Mouse (Mus musculus) thymus, postnatal 0 days (tissue): ENCODE results near the gene Igsf11. TPM values are rescaled to one million over a fixed set of nuclear protein-coding genes. Genes with fewer than 3 reads are reported as not detected.

Source experiments
- DNase-seq: peaks from one replicate; pipeline ENCODE4 v3.0.0-alpha.2; 2015; ENCODE audit warnings: low spot score
- polyA plus RNA-seq: library from polyadenylated mRNA; unstranded; fragments of >200 nt; fragmentation: Nextera tagmentation; extraction: Ambion mirVana; gene quantifications from 2 replicates; pipeline ENCODE4 v1.2.1, GENCODE M21; 2015

Igsf11 gene
- polyA plus RNA-seq, 1 experiment from 2014 or later, result not detected

DNA sequence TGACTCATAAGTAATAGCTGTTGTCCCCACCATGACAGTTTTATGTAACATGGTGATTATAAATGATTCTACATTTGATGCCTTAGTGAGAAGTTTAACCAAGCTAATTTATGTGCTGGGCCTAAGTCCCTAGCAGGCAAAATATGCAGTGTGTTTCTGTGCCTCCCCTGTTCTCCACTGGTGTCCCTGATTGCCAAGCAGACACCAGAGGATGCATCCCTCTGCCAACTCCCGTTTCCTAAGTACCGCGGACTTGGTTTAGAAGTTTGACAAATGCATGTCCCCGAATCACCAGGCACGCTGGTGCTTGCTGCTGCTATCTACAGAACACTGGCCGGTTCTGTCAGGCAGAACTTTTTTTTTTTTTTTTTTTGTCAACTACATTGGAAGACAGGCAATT lies 39.0 kb downstream of the Igsf11 start:
- no peak for DNase-seq

DNA sequence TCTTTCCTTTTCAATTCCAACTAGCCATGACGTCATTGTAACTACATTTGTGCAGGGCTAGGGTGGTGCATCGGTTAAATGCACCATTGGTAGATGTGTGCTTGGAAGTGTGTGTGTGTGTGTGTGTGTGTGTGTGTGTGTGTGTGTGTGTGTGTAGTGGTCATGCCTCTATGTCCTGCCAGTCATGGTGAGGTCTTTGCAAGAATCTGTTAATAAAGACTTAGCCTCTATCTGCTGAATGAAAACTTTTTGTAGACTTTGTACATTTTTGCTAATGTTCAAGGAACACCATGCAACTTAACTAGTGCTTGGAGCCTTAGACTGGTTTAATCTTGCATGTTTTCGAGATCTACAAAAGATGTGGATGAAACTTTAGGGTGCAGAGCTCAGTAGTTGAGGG lies 48.3 kb downstream of the Igsf11 start:
- DNase-seq, result no peak

DNA sequence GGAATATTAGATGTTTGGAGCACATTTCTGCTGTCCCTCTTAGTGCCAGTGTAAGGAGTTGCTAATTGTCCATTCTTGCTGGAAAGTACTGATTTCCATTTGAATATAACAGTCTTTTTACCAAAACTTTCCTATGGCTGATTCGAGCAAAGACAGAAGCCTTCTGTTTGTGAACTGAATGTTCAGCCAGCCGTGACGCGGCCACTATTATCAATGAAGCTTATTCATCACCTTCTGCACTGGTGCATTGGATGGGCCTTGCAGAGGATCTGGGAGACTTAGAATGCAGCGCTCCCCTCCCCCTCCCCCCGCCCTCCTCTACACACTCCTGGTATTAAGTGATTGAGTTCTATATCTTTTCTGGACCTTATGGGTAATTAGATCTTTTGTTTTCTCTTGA lies 48.8 kb downstream of the Igsf11 start:
- DNase-seq, result no peak

DNA sequence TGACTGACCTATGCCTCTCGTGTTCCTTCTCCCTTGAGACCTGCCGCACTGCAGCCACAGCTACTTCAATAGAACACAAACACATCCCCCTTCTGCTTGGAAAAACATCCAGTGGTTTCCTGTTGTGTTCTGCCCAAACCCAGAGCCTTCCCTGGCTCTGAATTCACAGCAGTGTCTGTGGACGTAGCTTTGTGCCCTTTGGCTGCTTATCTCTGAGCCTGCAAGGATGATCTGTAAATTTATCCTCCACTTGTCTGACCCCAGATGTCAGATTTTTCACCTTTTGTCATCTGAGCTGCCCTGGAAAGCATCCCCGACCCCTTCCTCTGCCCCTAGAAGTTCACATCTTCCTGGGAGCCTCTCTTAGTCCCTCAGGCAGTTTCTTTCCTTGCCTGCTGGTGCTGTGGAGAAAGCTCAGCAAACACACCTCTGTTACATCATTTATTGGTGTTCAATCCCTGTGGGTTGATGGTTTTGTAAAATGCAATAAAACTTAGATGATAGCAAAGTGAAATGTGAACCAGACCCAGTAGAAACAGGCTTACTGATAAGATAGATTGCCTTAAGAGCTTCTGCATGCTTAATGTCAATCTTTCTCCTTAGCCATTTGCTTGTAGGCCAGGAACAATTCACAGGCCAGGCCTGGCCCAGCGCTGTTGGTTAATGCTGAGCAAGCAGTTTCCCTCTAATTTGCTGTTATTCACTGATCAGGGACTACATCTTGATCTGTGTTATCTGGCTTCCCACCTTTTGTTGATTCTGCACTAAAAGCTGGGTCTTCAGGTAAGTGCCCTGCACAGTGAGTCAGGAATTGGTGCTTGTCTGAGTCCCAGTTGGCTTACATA lies 51.5 kb downstream of the Igsf11 start:
- DNase-seq, result no peak

DNA sequence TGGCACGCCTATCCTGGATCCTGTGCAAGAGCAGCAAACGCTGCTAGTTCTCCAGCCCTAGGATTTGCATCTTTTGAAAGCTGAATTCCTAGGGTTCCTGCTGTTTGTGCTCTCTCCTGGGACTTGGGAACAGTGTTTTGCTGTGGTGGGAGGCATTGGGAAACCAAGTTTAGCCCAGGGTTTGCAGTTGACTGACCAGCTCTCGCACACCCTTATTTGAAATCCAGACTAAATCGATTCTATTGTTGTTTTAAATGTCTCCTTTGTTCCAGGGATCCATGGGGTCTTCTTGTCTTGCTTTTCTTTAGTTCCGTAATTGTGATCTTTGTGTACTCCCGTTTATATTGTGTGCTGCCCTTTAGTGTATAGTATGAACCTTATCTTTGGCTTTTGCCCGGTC lies 52.6 kb downstream of the Igsf11 start:
- no peak for DNase-seq

DNA sequence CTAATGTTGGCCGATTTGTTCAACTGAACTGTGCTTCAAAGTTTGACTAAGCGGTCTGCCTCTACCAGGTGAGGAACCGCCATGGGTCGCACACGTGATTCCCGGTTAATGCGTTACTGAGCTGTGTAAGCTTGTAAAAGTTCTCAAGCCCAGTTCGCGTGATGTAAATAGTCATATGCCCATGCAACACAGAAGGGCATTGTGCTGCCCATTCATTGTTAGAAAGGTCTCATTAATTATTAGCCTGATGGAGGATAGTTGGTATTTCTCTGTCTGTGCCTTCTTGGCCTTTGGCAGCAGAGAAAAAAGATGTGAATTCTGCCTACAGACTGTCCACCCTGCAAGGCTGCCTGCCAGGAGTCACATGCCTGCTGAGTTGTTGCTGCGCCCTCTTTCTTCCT lies 53.1 kb downstream of the Igsf11 start:
- no peak for DNase-seq

DNA sequence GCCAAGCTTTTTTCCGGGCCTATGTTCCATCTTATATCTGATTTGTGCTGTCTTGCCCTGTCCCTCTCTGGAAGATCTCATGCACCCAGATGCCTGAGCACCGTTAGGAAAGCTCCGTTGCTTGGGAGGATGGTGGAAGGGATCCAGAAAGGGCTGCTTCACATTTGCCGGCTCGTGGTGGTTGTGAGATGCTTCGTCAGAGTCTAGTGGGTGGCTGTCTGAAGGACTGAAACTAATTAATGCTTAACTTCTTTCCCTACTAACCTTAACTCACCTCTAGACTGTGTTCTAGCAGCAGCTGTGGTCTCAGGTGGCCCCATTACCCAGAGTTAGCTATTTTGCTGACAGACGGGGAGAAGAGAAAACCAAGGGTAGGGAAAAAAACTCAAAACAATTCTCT lies 54.0 kb downstream of the Igsf11 start:
- DNase-seq, result no peak

DNA sequence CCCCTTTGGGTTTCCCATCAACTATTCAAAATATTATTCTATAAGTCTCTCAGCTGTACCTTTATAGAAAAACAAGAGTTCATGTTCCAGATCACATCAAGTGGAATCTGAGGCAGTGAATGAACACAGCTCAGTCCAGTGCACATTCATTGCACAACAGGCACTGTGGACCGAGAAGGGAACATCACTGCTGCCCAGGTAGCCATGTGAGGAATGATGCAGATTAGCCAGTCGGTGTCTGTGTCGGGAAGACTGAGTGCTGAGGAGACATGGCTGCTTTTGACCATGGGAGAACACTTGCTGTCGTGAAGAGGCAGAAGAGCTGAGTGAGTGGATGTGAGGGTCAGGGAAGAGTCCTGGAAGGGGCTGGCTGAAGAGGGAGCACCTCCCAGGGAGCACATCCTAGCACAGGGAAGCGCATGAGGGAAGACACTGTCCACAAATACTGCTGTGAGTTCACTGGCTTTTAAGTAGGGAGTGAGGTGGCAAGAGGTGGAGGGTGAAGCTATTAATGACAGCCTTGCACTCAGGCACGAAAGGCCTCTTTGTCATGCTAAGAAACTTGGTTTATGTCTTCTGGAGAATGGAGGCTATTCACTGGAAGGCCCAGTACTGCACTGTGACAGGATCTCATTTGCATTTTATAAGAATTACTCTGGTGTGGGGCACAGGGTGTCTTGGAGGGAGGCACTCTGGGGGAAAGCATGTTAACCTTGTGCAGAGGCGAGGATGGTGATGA lies 54.8 kb downstream of the Igsf11 start:
- DNase-seq, result no peak

DNA sequence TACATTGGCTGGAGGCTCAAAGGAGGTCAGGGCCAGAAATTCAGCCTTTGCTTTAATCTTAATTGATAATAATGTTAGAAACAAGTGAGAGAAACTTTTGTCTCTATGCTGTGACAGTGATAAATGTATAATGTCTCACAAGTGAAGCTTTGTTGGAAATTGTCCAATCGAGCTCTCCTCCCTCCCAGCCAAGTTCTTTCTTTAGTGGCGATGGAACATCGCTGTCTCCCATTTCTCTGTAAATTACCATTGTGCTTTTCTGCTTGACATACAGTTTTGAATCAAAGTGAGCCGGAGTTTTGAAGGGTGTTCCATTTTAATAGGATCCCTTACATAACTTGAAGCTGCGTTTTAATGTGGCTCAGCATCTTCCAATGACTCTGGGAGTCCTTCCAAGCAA lies 56.0 kb downstream of the Igsf11 start:
- DNase-seq, result no peak

DNA sequence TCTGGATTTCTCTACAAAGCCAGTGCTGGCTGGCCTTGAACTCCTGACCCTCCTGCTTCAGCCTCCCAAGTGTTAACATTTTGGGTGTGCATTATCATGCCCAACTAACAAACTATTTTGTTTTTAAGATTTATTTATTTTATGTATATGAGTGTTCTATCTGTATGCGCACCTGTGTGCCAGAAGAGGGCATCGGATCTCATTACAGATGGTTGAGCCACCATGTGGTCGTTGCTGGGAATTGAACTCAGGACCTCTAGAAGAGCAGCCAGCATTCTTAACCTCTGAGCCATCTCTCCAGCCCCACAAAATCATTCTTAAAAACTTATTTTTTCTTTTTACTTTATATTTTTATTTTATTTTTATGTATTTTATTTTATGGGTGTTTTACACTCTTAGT lies 60.4 kb downstream of the Igsf11 start:
- DNase-seq, result no peak

DNA sequence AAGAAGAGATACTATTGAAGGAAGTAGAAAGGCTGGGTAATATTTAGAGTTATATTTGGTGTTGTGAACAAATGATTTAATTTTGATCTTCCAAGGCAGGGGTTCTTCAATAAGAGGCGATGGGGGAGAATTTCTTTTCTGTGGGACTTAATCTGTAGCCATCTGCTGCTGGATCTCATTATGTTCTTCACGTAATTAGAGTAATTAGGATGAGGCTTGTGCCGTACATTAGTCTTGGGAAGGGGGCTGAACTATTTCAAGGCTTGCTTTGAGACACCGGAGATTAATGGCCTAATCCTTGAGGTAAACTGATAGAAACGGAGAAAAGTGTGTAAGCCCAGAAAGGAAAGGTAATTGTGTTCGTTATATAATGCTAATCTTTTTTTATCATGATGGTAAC lies 61.4 kb downstream of the Igsf11 start:
- DNase-seq, result no peak

DNA sequence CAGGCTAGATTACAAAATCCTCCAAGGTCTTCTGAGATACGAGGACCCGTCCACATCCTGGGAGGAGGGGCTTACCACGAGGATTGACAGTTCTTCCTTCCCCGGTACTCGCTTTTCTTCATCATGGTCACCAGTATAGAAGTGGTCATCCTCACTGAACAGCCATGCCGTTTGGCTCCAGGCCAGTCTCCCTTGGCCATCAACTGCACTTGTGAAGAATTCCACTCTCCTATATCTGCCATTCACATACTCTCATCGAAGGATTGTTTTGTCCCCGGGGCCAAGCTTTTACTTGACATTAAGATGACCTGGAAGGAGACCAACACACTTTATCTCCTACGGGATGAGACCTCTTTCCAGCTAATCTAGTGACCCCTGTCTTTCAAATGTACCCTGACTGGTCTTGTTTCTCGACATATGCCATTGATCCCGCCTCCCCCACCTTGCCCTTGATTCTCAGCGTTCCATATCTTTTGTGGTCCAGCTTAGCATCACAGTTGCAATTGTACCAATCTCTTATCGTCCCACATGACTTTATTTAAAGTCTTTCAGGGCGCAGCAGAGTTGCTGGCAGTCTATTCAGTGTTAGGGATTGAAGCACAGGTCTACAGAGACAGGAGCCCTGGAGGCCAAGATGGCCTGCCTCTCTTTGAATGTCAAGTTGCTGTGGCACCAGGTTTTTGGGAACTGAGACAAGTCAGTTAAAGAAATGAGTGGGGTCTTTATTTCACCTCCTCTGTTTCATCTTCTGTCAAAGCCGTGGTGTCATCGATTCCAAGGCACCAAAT lies 62.2 kb downstream of the Igsf11 start:
- DNase-seq, result no peak

DNA sequence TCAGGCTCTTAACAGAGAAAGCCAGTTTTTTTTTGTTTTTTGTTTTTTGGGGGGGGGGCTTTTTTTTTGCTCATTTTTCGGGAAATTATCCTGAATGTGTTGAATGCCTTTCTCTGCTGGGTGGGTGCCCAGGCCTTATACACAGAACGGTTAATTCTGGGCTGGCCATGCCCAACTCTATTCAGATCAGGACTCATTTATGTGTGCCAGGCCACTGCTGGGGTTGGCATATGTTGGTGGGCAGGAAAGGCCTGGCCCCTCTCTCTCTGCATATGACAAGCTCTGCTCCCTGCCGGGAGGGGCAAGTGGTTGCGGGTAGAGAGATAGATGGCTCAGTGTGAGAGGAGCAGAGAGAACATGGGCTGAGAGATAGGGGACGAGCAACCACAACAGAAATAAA lies 62.8 kb downstream of the Igsf11 start:
- DNase-seq, result no peak

DNA sequence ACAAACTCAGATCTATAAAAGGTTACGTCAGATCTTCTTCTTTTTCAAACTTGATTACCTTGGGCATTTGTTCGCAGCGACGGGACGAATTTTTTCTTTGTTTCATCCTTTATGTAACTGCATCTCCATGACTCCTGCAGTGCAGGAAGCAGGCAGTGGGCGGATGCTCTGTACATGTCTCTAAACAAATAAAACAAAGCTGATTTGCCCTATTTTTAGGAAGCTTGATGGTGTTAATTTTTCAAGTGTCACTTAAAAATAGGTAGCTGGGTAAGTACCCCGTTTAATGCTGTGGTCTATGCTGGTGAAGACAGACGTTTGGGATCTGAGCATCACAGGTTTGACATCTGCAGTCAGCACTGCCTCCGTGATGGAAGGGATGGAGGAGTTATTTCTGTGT lies 66.3 kb downstream of the Igsf11 start:
- no peak for DNase-seq

DNA sequence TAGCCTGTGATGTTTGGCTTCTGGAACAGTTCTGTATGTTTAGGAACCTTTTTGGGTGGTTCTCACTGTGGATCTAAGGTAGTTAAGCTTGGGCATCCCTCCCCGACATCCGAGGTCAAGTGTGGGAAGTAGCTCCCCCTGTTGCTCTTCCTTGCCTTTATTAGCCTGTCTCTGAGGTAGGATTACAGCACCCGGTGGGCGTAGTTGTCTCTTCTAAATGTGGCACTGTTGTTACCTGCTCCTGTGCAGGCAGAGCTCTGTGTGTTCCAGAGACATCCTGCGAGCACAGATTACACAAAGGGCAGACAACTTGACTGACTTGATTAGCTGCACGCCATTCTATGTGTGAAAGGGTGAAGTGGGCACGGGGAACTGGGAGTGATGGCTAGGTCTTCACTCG lies 68.1 kb downstream of the Igsf11 start:
- no peak for DNase-seq

DNA sequence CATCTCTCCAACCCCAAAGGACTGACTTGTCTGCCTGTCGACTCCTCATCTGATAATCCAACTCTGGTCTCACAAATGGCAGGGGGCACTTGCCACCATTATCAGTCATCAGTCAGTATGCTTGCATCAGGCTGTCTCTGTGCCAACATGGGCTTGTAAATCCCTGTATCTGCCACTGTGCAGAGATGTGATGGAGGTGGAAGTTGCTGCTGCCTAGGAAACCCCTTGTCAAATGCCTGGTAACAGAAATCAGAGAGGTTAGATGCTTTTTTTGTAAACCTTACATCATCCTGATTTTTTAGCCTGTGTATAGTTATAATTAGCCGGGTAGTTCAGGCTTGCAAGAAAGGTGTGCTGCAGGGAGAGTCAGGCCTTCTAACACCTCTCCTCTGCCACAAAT lies 69.4 kb downstream of the Igsf11 start:
- no peak for DNase-seq

DNA sequence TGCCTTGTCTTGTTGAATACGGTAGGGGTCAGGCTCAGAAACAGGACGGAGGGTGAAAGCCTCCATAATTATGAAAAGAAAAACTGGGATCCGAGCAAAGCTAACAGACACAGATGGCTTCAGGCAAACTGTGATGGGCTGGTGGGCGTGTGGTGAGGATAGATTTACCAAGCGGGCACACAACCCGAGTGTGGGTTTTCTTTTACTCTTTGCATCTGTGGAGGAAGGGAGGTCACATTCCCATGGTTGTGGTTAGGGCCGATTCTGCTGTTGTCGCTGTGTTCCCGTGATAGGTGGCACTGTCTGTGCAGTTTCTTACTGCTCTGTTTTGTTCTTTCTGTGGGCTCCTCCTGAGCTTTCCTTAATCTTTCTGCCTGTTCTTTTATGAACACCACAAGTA lies 70.2 kb downstream of the Igsf11 start:
- no peak for DNase-seq

DNA sequence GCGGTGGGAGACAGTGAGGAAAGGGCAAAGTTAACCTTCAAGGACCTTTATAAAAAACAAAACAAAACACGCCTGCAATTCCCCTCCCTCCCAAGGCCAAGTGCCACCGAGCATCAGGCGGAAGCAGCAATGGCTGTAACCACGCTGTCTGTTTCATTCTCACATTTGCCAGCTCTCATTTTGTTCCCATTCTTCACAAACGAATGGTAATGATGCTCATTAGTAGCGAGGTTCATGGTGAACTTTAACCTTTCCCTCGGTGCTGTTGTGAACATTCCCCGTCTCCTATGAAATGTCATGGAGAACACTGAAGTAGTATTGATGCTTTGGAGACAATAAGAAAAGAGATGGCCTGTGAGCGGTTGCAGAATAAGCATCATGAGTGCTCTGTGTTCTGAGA lies 74.6 kb downstream of the Igsf11 start:
- no peak for DNase-seq

DNA sequence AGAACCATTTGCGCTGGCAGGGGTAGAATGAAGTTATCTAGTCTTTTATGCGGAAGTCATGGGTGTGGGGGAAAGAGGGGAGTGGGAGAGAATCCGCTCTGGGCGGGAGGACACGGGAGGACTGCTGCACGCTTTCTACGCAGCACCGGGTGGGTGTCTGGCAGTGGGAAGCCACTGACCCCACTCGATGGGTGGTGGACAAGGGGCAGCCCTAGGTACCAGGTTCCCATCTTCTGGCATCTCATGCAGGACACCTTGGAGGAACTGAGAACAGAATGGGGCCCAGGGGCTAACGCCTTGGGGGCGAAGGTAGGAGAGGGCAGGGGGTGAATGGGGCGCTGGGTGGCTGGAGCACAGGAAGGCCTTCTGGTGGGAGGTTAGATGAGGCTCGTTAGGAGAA lies 83.7 kb downstream of the Igsf11 start:
- DNase-seq, result no peak

DNA sequence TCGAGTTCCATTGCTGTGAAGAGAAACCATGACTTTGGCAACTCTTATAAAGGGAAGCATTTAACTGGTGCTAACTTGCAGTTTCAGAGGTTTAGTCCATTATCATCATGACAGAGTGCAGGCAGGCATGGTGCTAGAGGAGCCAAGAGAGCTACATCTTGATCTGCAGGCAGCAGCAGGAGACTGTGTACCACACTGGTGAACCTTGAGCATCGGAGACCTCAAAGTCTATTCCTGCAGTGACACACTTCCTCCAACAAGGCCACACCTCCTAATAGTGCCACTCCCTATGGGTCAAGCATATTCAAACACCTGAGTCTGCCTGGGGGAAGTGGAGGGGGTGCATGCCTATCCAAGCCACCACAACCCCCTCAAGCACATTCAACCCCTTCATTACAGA lies 86.1 kb downstream of the Igsf11 start:
- DNase-seq, result no peak

DNA sequence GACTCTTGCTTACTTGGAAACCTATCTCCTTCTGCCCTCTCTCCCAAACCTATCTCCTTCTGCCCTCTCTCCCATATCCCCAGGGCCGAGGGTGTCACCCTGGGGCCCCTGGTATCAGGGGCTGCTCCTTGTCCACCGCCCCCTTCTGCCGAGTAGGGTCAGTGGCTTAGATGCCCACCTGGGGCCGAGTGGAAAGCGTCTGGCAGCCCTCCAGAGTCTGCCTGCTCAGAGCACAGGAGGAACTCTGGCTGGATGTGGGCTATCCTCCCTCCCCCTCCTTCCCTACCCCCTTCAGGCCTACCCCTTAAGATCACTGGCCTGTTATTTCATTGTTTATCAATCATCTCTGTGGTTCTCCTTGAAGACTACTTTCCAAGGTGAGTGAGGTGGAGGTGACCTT lies 88.1 kb downstream of the Igsf11 start:
- DNase-seq, result no peak

DNA sequence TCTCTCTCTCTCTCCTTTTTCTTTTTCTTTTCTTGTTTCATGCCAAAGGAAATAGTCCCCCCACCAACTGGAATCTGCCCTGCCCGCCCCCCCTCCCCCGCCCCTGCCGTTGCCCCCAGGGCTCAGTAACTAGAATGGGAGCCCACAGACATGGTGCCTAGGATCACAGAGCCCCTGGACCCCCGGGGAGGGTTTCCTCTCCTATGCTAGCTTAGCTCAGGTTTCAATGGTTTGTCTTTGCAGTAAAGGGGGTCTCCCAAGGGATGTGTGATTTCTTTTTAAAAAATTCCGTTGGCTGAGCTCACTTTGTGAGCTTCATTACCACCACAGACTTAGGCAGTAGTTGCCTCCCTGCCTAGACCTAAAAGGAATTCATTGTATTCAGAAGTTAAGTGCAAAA lies 89.6 kb downstream of the Igsf11 start:
- DNase-seq, result no peak
